Mouse (Mus musculus): ENCODE data around the gene Tln2. TPM values are rescaled to one million over a fixed set of nuclear protein-coding genes. Genes with fewer than 3 reads are reported as not detected.

Tln2 gene
- total and polyA plus RNA-seq, 2 experiments from 2014 or later, result 59.3 to 71.1 TPM

DNA sequence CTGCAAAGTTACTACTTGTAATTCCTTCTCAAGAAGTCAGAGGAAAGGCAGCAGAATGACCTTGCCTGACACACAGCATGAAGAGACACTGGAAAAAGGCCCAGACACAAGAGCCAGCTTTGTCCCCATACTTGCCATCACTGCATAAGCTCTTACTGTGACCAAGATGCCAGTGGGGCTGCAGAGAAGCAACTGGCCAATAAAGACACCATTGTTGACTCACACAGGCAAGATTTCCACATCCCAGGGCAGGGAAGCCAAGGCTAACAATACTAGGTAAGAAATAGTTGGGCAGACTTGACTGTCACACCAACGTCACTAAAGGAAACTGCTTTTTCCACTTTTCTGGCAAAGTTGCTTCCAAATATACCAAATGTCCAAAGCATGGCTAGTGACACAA lies 20.0 kb upstream of the Tln2 start:
- Histone ChIP-seq H3K9me3 (ENCODE audit: low read length) (no peaks in the 10 kb centered on the region), H3K4me2 (ENCODE audit: low read depth, low read length) (no peak overlapping the region), H3K27me3 (ENCODE audit: insufficient read depth, low read length) (no peaks in the 10 kb centered on the region), H3K4me3 (ENCODE audit: low read length) (no peak overlapping the region), H3K27ac (no peak overlapping the region), H3K4me1 (ENCODE audit: insufficient read depth, low read length) (peaks cover 12% of the 10 kb centered on the region; the same call in 1 of the 2 replicates), H3K36me3 (ENCODE audit: insufficient read depth, low read length) (no peaks in the 10 kb centered on the region), H3K9ac (replicated peaks; ENCODE audit: low read length) (no peak overlapping the region)
- ATAC-seq (no peak), DNase-seq (ENCODE audit: low spot score) (no peak)
- 64% methylated on average over 1 of the region's 1 CpGs for WGBS
- TF ChIP-seq CTCF (IDR thresholded peaks at IDR 0.05; ENCODE audit: low read depth), result no peak

- Histone ChIP-seq H3K27ac (no peak overlapping the region), H3K27me3 (ENCODE audit: insufficient read depth, low read length) (no peaks in the 10 kb centered on the region), H3K4me1 (ENCODE audit: insufficient read depth, low read length) (peaks cover 23% of the 10 kb centered on the region), H3K9ac (replicated peaks; ENCODE audit: low read length) (no peak overlapping the region), H3K4me3 (ENCODE audit: low read length) (no peak overlapping the region), H3K9me3 (ENCODE audit: low read length) (no peaks in the 10 kb centered on the region), H3K4me2 (ENCODE audit: low read depth, low read length) (no peak overlapping the region), H3K36me3 (ENCODE audit: insufficient read depth, low read length) (no peaks in the 10 kb centered on the region)
- ATAC-seq (no peak), DNase-seq (ENCODE audit: low spot score) (no peak)
- 67% methylated on average over 7 of the region's 7 CpGs for WGBS
- no peak for TF ChIP-seq CTCF (IDR thresholded peaks at IDR 0.05; ENCODE audit: low read depth)
Observed at GRCm38 (mm10) chr9:67574721-67575248, 15.3 kb upstream of the Tln2 start.

- no peaks in the 10 kb centered on the region for H3K36me3 ChIP-seq (ENCODE audit: insufficient read depth, low read length)
- H3K4me3 ChIP-seq (ENCODE audit: low read length), result no peak overlapping the region
- WGBS, result 20% methylated on average over 3 of the region's 3 CpGs
- H3K9me3 ChIP-seq (ENCODE audit: low read length), result no peaks in the 10 kb centered on the region
- TF ChIP-seq CTCF (IDR thresholded peaks at IDR 0.05; ENCODE audit: low read depth), result no peak
- peaks cover 17% of the 10 kb centered on the region for H3K4me1 ChIP-seq (ENCODE audit: insufficient read depth, low read length)
- H3K4me2 ChIP-seq (ENCODE audit: low read depth, low read length), result peak overlapping the region; percentile 31
- DNase-seq (ENCODE audit: low spot score) (peak; percentile 46), ATAC-seq (peak; percentile 55)
- H3K27ac ChIP-seq, result peak overlapping the region; percentile 60
- no peaks in the 10 kb centered on the region for H3K27me3 ChIP-seq (ENCODE audit: insufficient read depth, low read length)
- peak overlapping the region; percentile 25; the same call in 1 of the 2 replicates for H3K9ac ChIP-seq (replicated peaks; ENCODE audit: low read length)
Observed at GRCm38 (mm10) chr9:67573683-67573979, 14.1 kb upstream of the Tln2 start.

DNA sequence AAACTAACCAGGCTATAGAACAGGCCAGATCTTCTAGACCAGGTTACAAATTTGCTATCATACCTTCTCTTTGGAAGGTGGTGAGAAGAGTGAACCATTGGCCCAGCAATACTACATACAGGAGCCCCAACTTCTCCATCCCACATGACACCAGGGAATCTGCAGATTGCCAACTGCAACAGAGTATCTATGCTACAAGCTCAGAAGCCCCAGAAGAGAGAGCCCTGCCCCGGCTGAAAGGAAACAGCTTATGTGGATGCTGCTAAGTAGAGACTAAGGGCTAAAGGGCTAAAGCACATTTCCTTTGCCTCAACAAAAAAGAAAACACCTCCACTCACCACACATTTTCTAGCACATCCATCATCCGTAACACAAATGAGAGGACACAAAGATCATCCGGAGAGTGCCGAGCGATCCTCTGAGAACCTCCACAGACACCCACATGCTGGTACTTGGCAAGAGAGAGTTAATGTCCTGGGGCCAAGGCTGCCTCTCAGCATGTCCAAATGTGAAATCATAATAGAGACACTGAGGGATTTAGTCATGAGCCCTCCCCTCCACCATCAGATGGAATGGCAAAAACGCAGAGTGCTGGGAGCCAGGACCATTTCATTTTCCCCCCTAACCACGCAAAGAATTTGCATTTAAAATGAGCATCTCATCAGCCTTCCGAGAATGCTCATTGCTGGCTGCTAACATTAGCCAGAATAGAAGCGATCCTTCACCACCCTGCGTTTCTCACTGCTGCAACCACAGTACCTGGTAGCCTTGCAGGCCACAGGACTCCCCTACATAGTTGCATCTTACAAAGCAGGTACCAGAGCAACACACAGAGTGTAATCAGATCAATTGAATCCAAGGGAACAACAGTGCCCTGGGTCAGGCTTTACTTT lies 13.5 kb upstream of the Tln2 start:
- no peaks in the 10 kb centered on the region for H3K36me3 ChIP-seq (ENCODE audit: insufficient read depth, low read length)
- no peaks in the 10 kb centered on the region for H3K9me3 ChIP-seq (ENCODE audit: low read length)
- no peak for TF ChIP-seq CTCF (IDR thresholded peaks at IDR 0.05; ENCODE audit: low read depth)
- 9% methylated on average over 10 of the region's 10 CpGs for WGBS
- H3K4me3 ChIP-seq (ENCODE audit: low read length), result no peak overlapping the region
- H3K27me3 ChIP-seq (ENCODE audit: insufficient read depth, low read length), result no peaks in the 10 kb centered on the region
- peaks cover 17% of the 10 kb centered on the region for H3K4me1 ChIP-seq (ENCODE audit: insufficient read depth, low read length)
- peak overlapping the region; percentile 60 for H3K27ac ChIP-seq
- H3K4me2 ChIP-seq (ENCODE audit: low read depth, low read length), result peak overlapping the region; percentile 31
- peak; percentile 42 for DNase-seq (ENCODE audit: low spot score)
- peak; percentile 56; the same call in 1 of the 2 replicates for ATAC-seq
- peak overlapping the region; percentile 25; the same call in 1 of the 2 replicates for H3K9ac ChIP-seq (replicated peaks; ENCODE audit: low read length)

GRCm38 (mm10) chr9:67565801-67566258 lies 6.3 kb upstream of the Tln2 start:
- no peak for DNase-seq (ENCODE audit: low spot score)
- Histone ChIP-seq H3K27me3 (ENCODE audit: insufficient read depth, low read length) (no peaks in the 10 kb centered on the region), H3K9ac (replicated peaks; ENCODE audit: low read length) (no peak overlapping the region), H3K4me1 (ENCODE audit: insufficient read depth, low read length) (no peaks in the 10 kb centered on the region), H3K4me2 (ENCODE audit: low read depth, low read length) (no peak overlapping the region), H3K4me3 (ENCODE audit: low read length) (no peak overlapping the region), H3K36me3 (ENCODE audit: insufficient read depth, low read length) (no peaks in the 10 kb centered on the region), H3K9me3 (ENCODE audit: low read length) (no peaks in the 10 kb centered on the region), H3K27ac (no peak overlapping the region)
- WGBS, result 75% methylated on average over 6 of the region's 6 CpGs
- no peak for TF ChIP-seq CTCF (IDR thresholded peaks at IDR 0.05; ENCODE audit: low read depth)
- no peak for ATAC-seq

DNA sequence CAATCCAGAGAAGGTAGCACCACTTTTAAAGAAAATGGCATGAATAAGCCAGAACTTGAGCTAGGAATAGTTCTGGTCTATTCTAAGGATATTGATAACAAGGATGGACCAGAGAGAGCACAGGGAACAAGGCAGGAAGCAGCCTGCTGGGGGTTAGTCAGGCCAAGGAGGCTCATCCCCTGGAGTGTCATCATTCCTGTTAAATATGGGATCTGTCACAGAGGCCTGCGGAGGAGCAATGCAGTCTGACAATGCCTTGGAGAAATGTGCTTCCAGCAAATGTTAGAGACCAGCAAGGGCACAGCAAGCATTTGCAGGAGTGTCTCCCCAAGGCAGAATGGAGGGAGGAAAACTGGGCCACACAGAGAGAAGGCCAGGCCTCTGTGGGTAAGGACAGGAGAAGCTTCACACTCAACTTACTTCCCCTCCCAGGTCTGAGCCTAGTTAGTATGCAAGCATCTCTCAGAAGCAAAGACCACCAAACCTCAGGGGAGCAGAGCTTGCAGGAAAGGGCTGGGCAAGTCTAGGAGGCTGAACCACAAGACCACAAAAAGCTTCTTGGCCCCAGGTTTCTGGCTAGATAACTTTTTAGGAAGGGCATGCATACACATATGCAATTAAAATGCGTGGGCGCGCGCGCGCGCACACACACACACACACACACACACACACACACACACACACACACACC lies 9.5 kb downstream of the Tln2 start:
- Histone ChIP-seq H3K9me3 (ENCODE audit: low read length) (no peaks in the 10 kb centered on the region), H3K27me3 (ENCODE audit: insufficient read depth, low read length) (no peaks in the 10 kb centered on the region), H3K36me3 (ENCODE audit: insufficient read depth, low read length) (no peaks in the 10 kb centered on the region), H3K4me1 (ENCODE audit: insufficient read depth, low read length) (no peaks in the 10 kb centered on the region), H3K4me2 (ENCODE audit: low read depth, low read length) (no peak overlapping the region), H3K27ac (peak overlapping the region; percentile 27; the same call in 1 of the 2 replicates), H3K4me3 (ENCODE audit: low read length) (no peak overlapping the region), H3K9ac (replicated peaks; ENCODE audit: low read length) (no peak overlapping the region)
- 87% methylated on average over 8 of the region's 8 CpGs for whole genome bisulfite sequencing
- no peak for DNase-seq (ENCODE audit: low spot score)
- ATAC-seq, result no peak
- no peak for TF ChIP-seq CTCF (IDR thresholded peaks at IDR 0.05; ENCODE audit: low read depth)

All from hindbrain, postnatal 0 days (tissue).